Mouse (Mus musculus) brain, embryonic 14.5 days (tissue): Measurements from ENCODE around the gene Oscar.

ENCODE experiments used
- CTCF ChIP-seq: fragments of 200-500 bp; IDR thresholded peaks from 2 replicates; pipeline ENCODE4 v1.5.1; 2012; ENCODE audit warnings: inconsistent platforms, mild to moderate bottlenecking, moderate library complexity, borderline replicate concordance; ENCODE audit not compliant: insufficient read depth, insufficient read length; ENCODE audit errors: extremely low read depth
- POLR2A ChIP-seq: fragments of 200-500 bp; IDR thresholded peaks from 2 replicates; pipeline ENCODE4 v1.6.1; 2012; ENCODE audit warnings: mild to moderate bottlenecking, inconsistent platforms, borderline replicate concordance; ENCODE audit not compliant: poor library complexity, insufficient read depth, insufficient read length, severe bottlenecking; ENCODE audit errors: extremely low read depth

DNA sequence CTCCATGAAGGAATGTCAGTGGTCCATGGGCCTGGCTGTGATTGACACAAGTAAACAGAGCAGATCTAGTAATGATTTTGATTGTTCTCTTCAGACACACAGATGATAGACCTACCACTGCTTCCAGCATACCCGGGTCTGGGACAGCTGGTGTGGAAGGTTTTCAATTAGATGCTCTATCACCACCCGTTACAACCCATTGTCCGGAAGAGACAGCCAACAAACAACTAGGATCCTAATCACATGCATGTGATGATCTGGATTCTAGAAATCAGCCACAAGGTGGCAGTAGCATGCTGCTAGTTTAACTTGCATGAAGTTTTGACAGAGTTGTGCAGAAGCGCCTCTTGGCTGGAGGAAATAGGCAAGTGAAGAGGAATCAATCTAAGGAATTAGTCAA, 14.8 kb downstream of the Oscar start:
- peak; percentile 76; the same call in 1 of the 2 replicates for TF ChIP-seq CTCF
- TF ChIP-seq POLR2A = no peak
